Mouse (Mus musculus): ENCODE results near the gene Slc41a2. TPM values are rescaled to one million over a fixed set of nuclear protein-coding genes. Genes with fewer than 3 reads are reported as not detected.

Gene Slc41a2
- polyA plus RNA-seq, 2 experiments: 1.7 to 2.3 TPM

DNA sequence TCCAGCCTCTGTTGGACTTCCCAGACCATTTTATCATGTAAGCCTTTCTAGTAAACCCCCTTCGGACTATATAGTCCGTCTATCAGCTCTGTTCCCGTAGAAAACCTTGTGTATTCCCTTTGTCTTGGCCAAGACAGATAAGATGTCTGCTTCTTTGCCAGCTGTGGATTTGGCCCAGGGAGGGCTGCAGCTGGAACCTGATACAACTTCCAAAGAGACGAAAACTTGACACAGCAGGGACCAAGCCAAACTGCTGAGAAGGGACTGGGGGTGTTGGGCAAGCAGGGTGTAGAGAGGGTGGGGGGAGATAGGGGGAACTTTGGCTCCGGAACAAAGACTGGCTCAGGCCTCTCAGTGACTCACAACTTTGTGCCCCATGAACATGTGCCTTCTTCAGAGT, 120.4 kb downstream of the Slc41a2 start:
- H3K36me3 ChIP-seq (ENCODE audit: control insufficient read depth, insufficient read depth, low read length): no peaks in the 10 kb centered on the region
- no peak overlapping the region for H3K27ac ChIP-seq (replicated peaks; ENCODE audit: low read depth, low read length)
- peaks cover 9% of the 10 kb centered on the region; the same call in 1 of the 2 replicates for H3K4me1 ChIP-seq (ENCODE audit: control insufficient read depth, insufficient read depth, low read length)
- H3K9me3 ChIP-seq (ENCODE audit: control insufficient read depth, low read length): no peaks in the 10 kb centered on the region
- no peak for DNase-seq (ENCODE audit: low spot score)
- H3K4me3 ChIP-seq (replicated peaks; ENCODE audit: low read length): no peak overlapping the region
- no peak overlapping the region for H3K9ac ChIP-seq (ENCODE audit: low read depth, low read length, severe bottlenecking)
- H3K27me3 ChIP-seq (ENCODE audit: control insufficient read depth, insufficient read depth, low read length): no peaks in the 10 kb centered on the region
- peak; percentile 35; the same call in 1 of the 2 replicates for ATAC-seq (ENCODE audit: low FRiP score, low read depth)
- TF ChIP-seq POLR2A (IDR thresholded peaks at IDR 0.05; ENCODE audit: borderline replicate concordance, extremely low read depth, insufficient read depth, insufficient read length): no peak
- 60% methylated on average over 5 of the region's 5 CpGs for WGBS
- H3K4me2 ChIP-seq (replicated peaks; ENCODE audit: low read depth, low read length, severe bottlenecking): no peak overlapping the region

DNA sequence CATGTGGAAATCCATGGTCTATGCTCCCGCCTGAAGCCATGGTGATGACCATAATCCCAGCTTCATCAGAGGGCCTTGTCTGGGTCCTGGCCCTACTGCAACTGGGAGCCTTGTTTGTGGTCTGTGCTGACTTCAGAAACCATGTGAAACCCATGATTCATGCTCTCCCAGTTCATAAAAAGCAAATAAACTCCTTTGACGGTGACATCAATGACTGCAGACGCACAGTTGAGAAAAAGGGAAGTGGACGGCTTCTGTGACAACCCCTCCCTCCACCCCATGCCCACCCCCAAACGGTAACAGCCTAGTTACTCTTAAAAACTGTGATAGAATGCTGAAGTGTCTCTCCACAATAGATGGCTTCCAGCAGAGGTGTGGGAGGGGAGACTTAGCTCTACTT, 122.1 kb downstream of the Slc41a2 start:
- Histone ChIP-seq H3K9me3 (ENCODE audit: control insufficient read depth, low read length) (no peaks in the 10 kb centered on the region), H3K9ac (ENCODE audit: low read depth, low read length, severe bottlenecking) (no peak overlapping the region), H3K4me1 (ENCODE audit: control insufficient read depth, insufficient read depth, low read length) (peaks cover 9% of the 10 kb centered on the region; the same call in 1 of the 2 replicates), H3K27me3 (ENCODE audit: control insufficient read depth, insufficient read depth, low read length) (no peaks in the 10 kb centered on the region), H3K36me3 (ENCODE audit: control insufficient read depth, insufficient read depth, low read length) (no peaks in the 10 kb centered on the region), H3K27ac (replicated peaks; ENCODE audit: low read depth, low read length) (no peak overlapping the region), H3K4me3 (replicated peaks; ENCODE audit: low read length) (no peak overlapping the region), H3K4me2 (replicated peaks; ENCODE audit: low read depth, low read length, severe bottlenecking) (no peak overlapping the region)
- no peak for TF ChIP-seq POLR2A (IDR thresholded peaks at IDR 0.05; ENCODE audit: borderline replicate concordance, extremely low read depth, insufficient read depth, insufficient read length)
- DNase-seq (ENCODE audit: low spot score) (no peak), ATAC-seq (ENCODE audit: low FRiP score, low read depth) (no peak)
- WGBS: 62% methylated on average over 5 of the region's 5 CpGs

DNA sequence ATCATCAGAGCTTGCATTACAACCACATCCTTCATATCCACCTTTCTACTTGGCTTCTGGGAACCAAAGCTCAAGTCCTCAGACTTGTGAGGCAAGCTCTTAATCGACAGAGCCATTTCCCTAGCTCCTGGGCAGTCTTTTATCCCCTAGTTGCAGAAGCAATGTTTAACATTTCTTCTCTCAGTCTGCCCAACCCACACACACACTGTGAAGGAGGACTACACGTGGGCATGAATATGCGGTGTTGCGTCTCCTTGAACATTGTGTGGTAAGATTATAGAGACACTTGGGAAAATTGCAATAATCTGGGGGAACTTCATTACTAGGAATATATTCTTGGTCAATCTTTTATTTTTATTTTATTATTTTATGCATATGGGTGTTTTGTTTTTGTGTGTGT, 125.1 kb downstream of the Slc41a2 start:
- ATAC-seq (ENCODE audit: low FRiP score, low read depth) (no peak), DNase-seq (ENCODE audit: low spot score) (no peak)
- Histone ChIP-seq H3K9ac (ENCODE audit: low read depth, low read length, severe bottlenecking) (no peak overlapping the region), H3K27me3 (ENCODE audit: control insufficient read depth, insufficient read depth, low read length) (no peaks in the 10 kb centered on the region), H3K4me2 (replicated peaks; ENCODE audit: low read depth, low read length, severe bottlenecking) (no peak overlapping the region), H3K9me3 (ENCODE audit: control insufficient read depth, low read length) (no peaks in the 10 kb centered on the region), H3K27ac (replicated peaks; ENCODE audit: low read depth, low read length) (no peak overlapping the region), H3K36me3 (ENCODE audit: control insufficient read depth, insufficient read depth, low read length) (no peaks in the 10 kb centered on the region), H3K4me1 (ENCODE audit: control insufficient read depth, insufficient read depth, low read length) (peaks cover 8% of the 10 kb centered on the region), H3K4me3 (replicated peaks; ENCODE audit: low read length) (no peak overlapping the region)
- 90% methylated on average over 4 of the region's 4 CpGs for WGBS
- no peak for TF ChIP-seq POLR2A (IDR thresholded peaks at IDR 0.05; ENCODE audit: borderline replicate concordance, extremely low read depth, insufficient read depth, insufficient read length)

DNA sequence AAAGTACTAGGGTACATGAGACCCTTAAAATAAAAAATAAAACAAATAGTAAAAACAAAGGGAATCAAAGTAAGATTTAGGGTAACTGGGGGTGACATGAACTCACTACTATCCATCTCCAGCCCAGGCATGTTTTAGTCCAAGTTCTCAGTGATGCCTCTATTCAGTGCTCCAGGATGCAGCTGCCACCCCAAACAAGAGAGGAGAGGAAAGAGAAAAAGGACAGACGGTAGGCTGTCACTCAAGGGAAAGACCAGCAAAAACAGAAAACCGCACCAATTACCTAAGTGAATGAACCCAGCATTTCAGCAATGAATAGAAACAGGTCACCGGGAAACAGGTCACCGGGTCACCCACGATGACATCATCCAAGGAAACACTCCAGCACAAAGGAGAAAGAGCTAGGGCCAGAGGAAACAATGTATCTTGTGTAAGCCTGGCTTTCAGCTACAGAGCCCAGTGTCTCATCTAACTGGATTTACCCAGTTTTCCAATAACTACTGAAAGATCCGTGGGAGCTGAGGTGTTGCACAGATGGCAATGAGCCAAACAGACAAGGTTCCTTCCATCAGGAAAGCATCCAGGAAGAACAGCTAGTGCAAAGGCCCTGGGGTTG, 126.6 kb downstream of the Slc41a2 start:
- peaks cover 5% of the 10 kb centered on the region; the same call in 1 of the 2 replicates for H3K4me1 ChIP-seq (ENCODE audit: control insufficient read depth, insufficient read depth, low read length)
- no peak overlapping the region for H3K4me2 ChIP-seq (replicated peaks; ENCODE audit: low read depth, low read length, severe bottlenecking)
- H3K36me3 ChIP-seq (ENCODE audit: control insufficient read depth, insufficient read depth, low read length): no peaks in the 10 kb centered on the region
- WGBS: 69% methylated on average over 6 of the region's 6 CpGs
- H3K9ac ChIP-seq (ENCODE audit: low read depth, low read length, severe bottlenecking): no peak overlapping the region
- H3K4me3 ChIP-seq (replicated peaks; ENCODE audit: low read length): no peak overlapping the region
- no peaks in the 10 kb centered on the region for H3K9me3 ChIP-seq (ENCODE audit: control insufficient read depth, low read length)
- ATAC-seq (ENCODE audit: low FRiP score, low read depth) (no peak), DNase-seq (ENCODE audit: low spot score) (no peak)
- H3K27ac ChIP-seq (replicated peaks; ENCODE audit: low read depth, low read length): no peak overlapping the region
- TF ChIP-seq POLR2A (IDR thresholded peaks at IDR 0.05; ENCODE audit: borderline replicate concordance, extremely low read depth, insufficient read depth, insufficient read length): no peak
- no peaks in the 10 kb centered on the region for H3K27me3 ChIP-seq (ENCODE audit: control insufficient read depth, insufficient read depth, low read length)

DNA sequence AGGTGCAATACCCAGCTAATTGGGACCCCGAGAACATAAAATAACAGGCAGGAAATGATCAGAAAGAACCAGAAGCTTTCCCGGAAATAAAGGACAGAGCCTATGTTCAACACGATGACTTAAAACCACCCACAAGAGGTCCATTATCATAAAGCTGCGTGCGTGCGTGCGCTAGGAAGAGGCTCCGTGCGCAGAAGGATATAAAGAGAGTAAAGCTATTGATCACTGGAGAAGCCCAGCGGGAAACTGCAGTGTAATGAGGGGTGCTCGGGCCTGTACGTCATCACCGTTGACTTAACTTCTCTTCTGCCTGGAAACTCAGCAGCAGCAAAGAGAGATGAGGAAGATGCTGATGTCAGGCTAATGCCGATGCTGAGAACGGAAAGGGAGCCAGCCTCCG, 127.6 kb downstream of the Slc41a2 start:
- no peaks in the 10 kb centered on the region for H3K9me3 ChIP-seq (ENCODE audit: control insufficient read depth, low read length)
- H3K27me3 ChIP-seq (ENCODE audit: control insufficient read depth, insufficient read depth, low read length): no peaks in the 10 kb centered on the region
- no peak overlapping the region for H3K4me3 ChIP-seq (replicated peaks; ENCODE audit: low read length)
- ATAC-seq (ENCODE audit: low FRiP score, low read depth) (no peak), DNase-seq (ENCODE audit: low spot score) (no peak)
- no peak overlapping the region for H3K4me2 ChIP-seq (replicated peaks; ENCODE audit: low read depth, low read length, severe bottlenecking)
- no peaks in the 10 kb centered on the region for H3K36me3 ChIP-seq (ENCODE audit: control insufficient read depth, insufficient read depth, low read length)
- H3K9ac ChIP-seq (ENCODE audit: low read depth, low read length, severe bottlenecking): no peak overlapping the region
- no peak overlapping the region for H3K27ac ChIP-seq (replicated peaks; ENCODE audit: low read depth, low read length)
- no peak for TF ChIP-seq POLR2A (IDR thresholded peaks at IDR 0.05; ENCODE audit: borderline replicate concordance, extremely low read depth, insufficient read depth, insufficient read length)
- 50% methylated on average over 16 of the region's 16 CpGs for WGBS
- peaks cover 5% of the 10 kb centered on the region; the same call in 1 of the 2 replicates for H3K4me1 ChIP-seq (ENCODE audit: control insufficient read depth, insufficient read depth, low read length)
